Comparison of ENCODE assay signal across 8 mouse cellular contexts in genomic region chr5:130448931-130449856, GRCm38 (mm10).
DNase-seq lines count a peak whose midpoint lies in the region; ATAC-seq and TF ChIP-seq lines count a peak whose summit lies in the region.

No protein-coding gene starts in this region.

- H3K27ac ChIP-seq in heart, embryonic 13.5 days (replicated peaks): no peak overlapping the region
- H3K27ac ChIP-seq in forebrain, embryonic 11.5 days (ENCODE audit: low read depth, low read length): no peak overlapping the region
- H3K27ac ChIP-seq in midbrain, postnatal 0 days (ENCODE audit: low read depth, low read length): peak overlapping the region; percentile 66

- ATAC-seq in heart, embryonic 13.5 days (ENCODE audit: extremely low read depth, insufficient number of reproducible peaks, low FRiP score, low TSS enrichment): no peak
- peak; percentile 73 for ATAC-seq in forebrain, embryonic 11.5 days (replicated peaks; ENCODE audit: low FRiP score)
- ATAC-seq in midbrain, postnatal 0 days (ENCODE audit: low FRiP score): peak; percentile 83

- H3K9me3 ChIP-seq in heart, embryonic 13.5 days: no peaks in the 10 kb centered on the region
- H3K9me3 ChIP-seq in forebrain, embryonic 11.5 days (ENCODE audit: control insufficient read depth, low read length): no peaks in the 10 kb centered on the region
- H3K9me3 ChIP-seq in midbrain, postnatal 0 days (ENCODE audit: low read length): no peaks in the 10 kb centered on the region

- DNase-seq in heart, postnatal 36 days: no peak
- DNase-seq in adrenal gland, postnatal 14 days: peak; percentile 57
- peak; percentile 76 for DNase-seq in forebrain, embryonic 11.5 days (ENCODE audit: low spot score)
- peak; percentile 62 to 72 for DNase-seq in layer of hippocampus, postnatal 10 days (ENCODE audit: low spot score in 2 of 2)
- peak; percentile 60 for DNase-seq in midbrain, postnatal 0 days (ENCODE audit: low spot score)
- DNase-seq in spleen, postnatal 10 days (ENCODE audit: low spot score in 2 of 2): no peak
- no peak for DNase-seq in kidney, adult 18-20 months

- intact Hi-C loops in heart, postnatal 36 days (cut with DNase I): no loop called here

- peaks cover 69% of the 10 kb centered on the region for H3K27me3 ChIP-seq in heart, embryonic 13.5 days (replicated peaks)
- H3K27me3 ChIP-seq in forebrain, embryonic 11.5 days (ENCODE audit: control insufficient read depth, insufficient read depth, low read length): peaks cover 35% of the 10 kb centered on the region
- no peaks in the 10 kb centered on the region for H3K27me3 ChIP-seq in midbrain, postnatal 0 days (ENCODE audit: insufficient read depth, low read length)

- H3K9ac ChIP-seq in heart, embryonic 13.5 days: peak overlapping the region; percentile 59; the same call in 1 of the 2 replicates
- peak overlapping the region; percentile 48 for H3K9ac ChIP-seq in forebrain, embryonic 11.5 days (ENCODE audit: low read length)
- peak overlapping the region; percentile 72 for H3K9ac ChIP-seq in midbrain, postnatal 0 days (replicated peaks; ENCODE audit: low read length, poor library complexity, severe bottlenecking)

- no peak for TF ChIP-seq CTCF in midbrain, postnatal 0 days (IDR thresholded peaks at IDR 0.05)

- peak overlapping the region; percentile 50 for H3K4me3 ChIP-seq in heart, embryonic 13.5 days
- H3K4me3 ChIP-seq in forebrain, embryonic 11.5 days (ENCODE audit: low read depth, low read length): peak overlapping the region; percentile 46
- peak overlapping the region; percentile 76 for H3K4me3 ChIP-seq in midbrain, postnatal 0 days (ENCODE audit: low read depth, low read length)

- WGBS in heart, embryonic 13.5 days: 1% methylated on average over 74 of the region's 77 CpGs
- under 1% methylated on average over 74 of the region's 77 CpGs for WGBS in forebrain, embryonic 11.5 days
- WGBS in midbrain, postnatal 0 days: under 1% methylated on average over 70 of the region's 77 CpGs

- no peaks in the 10 kb centered on the region for H3K36me3 ChIP-seq in heart, embryonic 13.5 days
- no peaks in the 10 kb centered on the region for H3K36me3 ChIP-seq in forebrain, embryonic 11.5 days (ENCODE audit: control insufficient read depth, insufficient read depth, low read length)
- H3K36me3 ChIP-seq in midbrain, postnatal 0 days (ENCODE audit: insufficient read depth, low read length): no peaks in the 10 kb centered on the region

- peaks cover 8% of the 10 kb centered on the region; the same call in 1 of the 2 replicates for H3K4me1 ChIP-seq in heart, embryonic 13.5 days
- H3K4me1 ChIP-seq in forebrain, embryonic 11.5 days (replicated peaks; ENCODE audit: control insufficient read depth, insufficient read depth, low read length): peaks cover 7% of the 10 kb centered on the region; the same call in 1 of the 2 replicates
- no peaks in the 10 kb centered on the region for H3K4me1 ChIP-seq in midbrain, postnatal 0 days (ENCODE audit: insufficient read depth, low read length)

- H3K4me2 ChIP-seq in heart, embryonic 13.5 days: peak overlapping the region; percentile 70
- peak overlapping the region; percentile 94 for H3K4me2 ChIP-seq in forebrain, embryonic 11.5 days (ENCODE audit: low read depth, low read length, severe bottlenecking)
- H3K4me2 ChIP-seq in midbrain, postnatal 0 days (ENCODE audit: low read depth, low read length, poor library complexity, severe bottlenecking): peak overlapping the region; percentile 90

Comparison
In these comparisons a context has a peak if more than half of its experiments do, and no peak if none do; other contexts are left out.
1. DNase-seq: peak in adrenal gland, postnatal 14 days (single experiment), forebrain, embryonic 11.5 days (single experiment), layer of hippocampus, postnatal 10 days (2 of 2) and midbrain, postnatal 0 days (single experiment); none in heart, postnatal 36 days (0 of 2), spleen, postnatal 10 days (0 of 2) and kidney, adult 18-20 months (single experiment).
2. Peak in every context shown above with its lines, with median percentiles within 50 percentile points of each other: H3K4me2 ChIP-seq, H3K4me3 ChIP-seq and H3K9ac ChIP-seq.